Mouse (Mus musculus) MEL (cell line): Measurements from ENCODE around the gene Pld5. TPM values are rescaled to one million over a fixed set of nuclear protein-coding genes. Genes with fewer than 3 reads are reported as not detected.

Experiments
- DNase-seq: peaks from one replicate; pipeline ENCODE4 v3.0.0; 2011; ENCODE audit warnings: low read depth, low spot score
- H3K27ac ChIP-seq: 2 replicates; pipeline ENCODE4 v1.5.1; 2012; ENCODE audit warnings: low read depth, mild to moderate bottlenecking, control low read depth, low read length, moderate library complexity; ENCODE audit not compliant: control insufficient read depth
- H3K27me3 ChIP-seq, 2 experiments: fragments of 150-350 bp in 1 of 2; sonication (generic) in 1 of 2; 2 replicates each; pipeline ENCODE4 v1.6.1; 2012; ENCODE audit warnings: low read length in 2 of 2, mild to moderate bottlenecking in 2 of 2, improper control_type of control experiment in 1 of 2, moderate library complexity in 1 of 2; ENCODE audit not compliant: insufficient read depth in 2 of 2, control insufficient read depth in 1 of 2
- H3K36me3 ChIP-seq, 2 experiments: 2 replicates each; pipeline ENCODE4 v1.6.1; 2012 to 2014; ENCODE audit warnings: low read length in 2 of 2, improper control_type of control experiment in 1 of 2, inconsistent platforms in 1 of 2, mild to moderate bottlenecking in 1 of 2; ENCODE audit not compliant: insufficient read depth in 2 of 2, control insufficient read depth in 1 of 2
- H3K4me1 ChIP-seq, 2 experiments: fragments of 150-350 bp in 1 of 2; sonication (generic) in 1 of 2; 2 replicates each; pipeline ENCODE4 v1.6.1; 2012; ENCODE audit warnings: low read length in 2 of 2, improper control_type of control experiment in 1 of 2, mild to moderate bottlenecking in 1 of 2; ENCODE audit not compliant: insufficient read depth in 2 of 2, control insufficient read depth in 1 of 2
- H3K4me3 ChIP-seq, 2 experiments: fragments of 150-350 bp in 1 of 2; sonication (generic) in 1 of 2; 2 replicates each; pipeline ENCODE4 v1.5.1; 2012; ENCODE audit warnings: low read depth in 2 of 2, low read length in 2 of 2, mild to moderate bottlenecking in 2 of 2, moderate library complexity in 2 of 2, control low read depth in 1 of 2, improper control_type of control experiment in 1 of 2; ENCODE audit not compliant: control insufficient read depth in 1 of 2, insufficient read depth in 1 of 2
- H3K79me2 ChIP-seq: 2 replicates; pipeline ENCODE4 v1.6.1; 2012; ENCODE audit warnings: mild to moderate bottlenecking, low read length, moderate library complexity; ENCODE audit not compliant: control insufficient read depth, poor library complexity, insufficient read depth
- H3K9ac ChIP-seq: 2 replicates; pipeline ENCODE4 v1.6.1; 2012; ENCODE audit warnings: low read depth, mild to moderate bottlenecking, control low read depth, low read length, moderate library complexity; ENCODE audit not compliant: control insufficient read depth, poor library complexity, severe bottlenecking
- H3K9me3 ChIP-seq: fragments of 150-350 bp; sonication (generic); replicated peaks from 2 replicates; pipeline ENCODE4 v1.6.1; 2012; ENCODE audit warnings: mild to moderate bottlenecking, low read length, improper control_type of control experiment, moderate library complexity; ENCODE audit not compliant: insufficient read depth
- CHD1 ChIP-seq: IDR thresholded peaks from 2 replicates; pipeline ENCODE4 v1.6.1; 2012; ENCODE audit warnings: low read depth, mild to moderate bottlenecking, inconsistent platforms, low read length, improper control_type of control experiment
- ELF1 ChIP-seq: IDR thresholded peaks from 2 replicates; pipeline ENCODE4 v1.6.1; 2014; ENCODE audit warnings: low read depth, mild to moderate bottlenecking, inconsistent platforms, low read length, improper control_type of control experiment, moderate library complexity
- GATA1 ChIP-seq: IDR thresholded peaks from 2 replicates; pipeline ENCODE4 v1.6.1; 2011; ENCODE audit warnings: low read depth, low read length, improper control_type of control experiment
- JUND ChIP-seq: IDR thresholded peaks from 2 replicates; pipeline ENCODE4 v1.6.1; 2011; ENCODE audit warnings: low read depth, mild to moderate bottlenecking, improper control_type of control experiment, low read length
- MAFK ChIP-seq: IDR thresholded peaks from 2 replicates; pipeline ENCODE4 v1.6.1; 2011; ENCODE audit warnings: low read depth, mild to moderate bottlenecking, low read length, improper control_type of control experiment, borderline replicate concordance
- MXI1 ChIP-seq: IDR thresholded peaks from 2 replicates; pipeline ENCODE4 v1.6.1; 2011; ENCODE audit warnings: mild to moderate bottlenecking, low read depth, low read length, improper control_type of control experiment
- NELFE ChIP-seq: IDR thresholded peaks from 2 replicates; pipeline ENCODE4 v1.6.1; 2011; ENCODE audit warnings: low read depth, low read length, improper control_type of control experiment
- RAD21 ChIP-seq: IDR thresholded peaks from 2 replicates; pipeline ENCODE4 v1.6.1; 2011; ENCODE audit warnings: mild to moderate bottlenecking, low read depth, low read length, improper control_type of control experiment
- SMC3 ChIP-seq: IDR thresholded peaks from 2 replicates; pipeline ENCODE4 v1.6.1; 2011; ENCODE audit warnings: low read depth, low read length, improper control_type of control experiment
- UBTF ChIP-seq: IDR thresholded peaks from 2 replicates; pipeline ENCODE4 v1.6.1; 2012; ENCODE audit warnings: low read depth, mild to moderate bottlenecking, inconsistent platforms, low read length, improper control_type of control experiment, moderate library complexity, borderline replicate concordance; ENCODE audit not compliant: insufficient read depth
- USF1 ChIP-seq: IDR thresholded peaks from 2 replicates; pipeline ENCODE4 v1.6.1; 2014; ENCODE audit warnings: low read depth, mild to moderate bottlenecking, inconsistent platforms, low read length, improper control_type of control experiment, moderate library complexity
- ZC3H11A ChIP-seq: IDR thresholded peaks from 2 replicates; pipeline ENCODE4 v1.6.1; 2012; ENCODE audit warnings: low read depth, mild to moderate bottlenecking, inconsistent platforms, low read length, improper control_type of control experiment
- ZMIZ1 ChIP-seq: IDR thresholded peaks from 2 replicates; pipeline ENCODE4 v1.6.1; 2012; ENCODE audit warnings: low read depth, mild to moderate bottlenecking, inconsistent platforms, low read length, improper control_type of control experiment, moderate library complexity
- polyA plus RNA-seq, 2 experiments: library from polyadenylated mRNA; stranded (reverse) in 1 of 2; unstranded in 1 of 2; fragments of >175 nt in 1 of 2; fragments of >200 nt in 1 of 2; gene quantifications; 2 replicates each; pipeline versions ENCODE4 v1.2.1 to v1.2.4; 2012; ENCODE audit warnings: low replicate concordance in 2 of 2, low read depth in 1 of 2; ENCODE audit not compliant: insufficient read length in 2 of 2, insufficient read depth in 1 of 2, missing spikeins in 1 of 2
- total RNA-seq: library from RNA; depleted of rRNA; stranded (reverse); fragments of 300-350 nt; gene quantifications from 2 replicates; pipeline ENCODE4 v1.2.3, GENCODE M21; 2012

Gene Pld5
- total and polyA plus RNA-seq, 3 experiments: 0.01 TPM; not detected in 2

DNA sequence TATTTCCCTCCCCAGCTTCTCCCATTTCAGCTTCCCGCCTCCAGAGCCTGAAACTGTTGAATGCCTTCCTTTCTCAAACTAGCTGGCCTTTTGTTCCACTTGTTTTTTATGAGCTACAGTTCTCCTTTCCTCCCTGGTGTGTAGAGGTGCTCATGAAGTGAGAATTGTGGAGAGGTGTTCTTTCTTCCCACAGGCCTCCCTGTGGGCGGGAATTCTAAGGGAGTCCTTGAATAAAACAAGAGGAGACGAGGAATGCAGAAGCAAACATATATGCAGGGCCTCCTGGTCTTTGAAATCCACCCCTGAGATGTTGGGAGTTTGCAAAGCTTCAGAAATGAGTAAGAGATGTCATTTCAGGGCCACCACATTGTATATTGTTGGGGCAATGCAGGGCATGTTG, 235.2 kb downstream of the Pld5 start:
- H3K9ac ChIP-seq: no peak overlapping the region
- no peak overlapping the region for H3K27ac ChIP-seq
- H3K27me3 ChIP-seq: no peaks in the 10 kb centered on the region; a peak in 1 of 4 replicates
- H3K79me2 ChIP-seq: no peaks in the 10 kb centered on the region
- H3K9me3 ChIP-seq: no peaks in the 10 kb centered on the region
- DNase-seq: no peak
- H3K4me1 ChIP-seq: no peaks in the 10 kb centered on the region
- no peak overlapping the region for H3K4me3 ChIP-seq
- TF ChIP-seq ELF1 (no peak), GATA1 (no peak), MXI1 (no peak), MAFK (no peak)
- H3K36me3 ChIP-seq: no peaks in the 10 kb centered on the region

DNA sequence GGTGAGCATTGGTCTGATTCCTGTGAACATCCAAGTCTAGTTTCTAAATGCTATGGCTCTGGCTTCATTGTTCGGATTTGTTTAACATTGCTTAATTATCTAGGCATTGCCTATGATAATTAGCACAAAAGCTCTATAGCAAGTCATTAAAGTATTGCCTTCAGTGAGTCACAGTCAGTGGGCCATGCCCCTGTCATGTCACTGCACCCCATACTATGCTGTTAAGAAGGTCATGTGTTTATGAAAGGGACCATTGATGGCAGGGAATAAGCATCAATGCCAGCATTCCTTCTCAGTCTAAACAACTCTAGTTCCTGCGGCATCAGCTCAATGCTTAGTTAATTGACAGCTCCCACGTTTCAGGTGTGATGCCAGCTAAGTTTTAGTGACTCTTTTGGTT, 239.1 kb downstream of the Pld5 start:
- H3K79me2 ChIP-seq: no peaks in the 10 kb centered on the region
- no peaks in the 10 kb centered on the region for H3K36me3 ChIP-seq
- no peak overlapping the region for H3K4me3 ChIP-seq
- no peak overlapping the region for H3K27ac ChIP-seq
- H3K9ac ChIP-seq: no peak overlapping the region
- DNase-seq: no peak
- H3K4me1 ChIP-seq: no peaks in the 10 kb centered on the region
- no peaks in the 10 kb centered on the region for H3K9me3 ChIP-seq
- H3K27me3 ChIP-seq: no peaks in the 10 kb centered on the region; a peak in 1 of 4 replicates
- no peak for TF ChIP-seq ZMIZ1
- no peak for TF ChIP-seq UBTF
- no peak for TF ChIP-seq RAD21
- no peak for TF ChIP-seq JUND
- TF ChIP-seq USF1: no peak

DNA sequence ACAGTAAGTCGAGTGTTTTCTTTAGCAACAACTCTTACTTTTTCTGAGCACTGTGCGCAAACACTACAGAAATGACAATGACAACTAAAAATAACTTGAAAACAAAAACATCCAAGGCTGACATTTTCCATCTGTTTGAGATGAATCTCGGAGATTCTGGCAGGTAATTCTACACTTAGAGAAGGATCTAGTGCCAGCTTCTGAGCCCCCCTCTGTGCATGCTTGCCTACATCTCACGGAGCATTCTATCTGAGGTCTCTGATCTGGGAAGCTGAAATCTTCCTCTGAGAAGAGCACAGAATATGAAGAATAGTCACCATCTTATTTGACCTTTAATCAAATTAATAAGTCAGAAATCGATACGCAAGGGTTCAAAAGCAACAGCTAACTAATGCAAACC, 240.4 kb downstream of the Pld5 start:
- Histone ChIP-seq H3K27ac (no peak overlapping the region), H3K36me3 (no peaks in the 10 kb centered on the region), H3K27me3 (no peaks in the 10 kb centered on the region; a peak in 1 of 4 replicates), H3K79me2 (no peaks in the 10 kb centered on the region), H3K4me3 (no peak overlapping the region), H3K9me3 (no peaks in the 10 kb centered on the region), H3K4me1 (no peaks in the 10 kb centered on the region), H3K9ac (no peak overlapping the region)
- TF ChIP-seq SMC3: no peak
- TF ChIP-seq CHD1: no peak
- no peak for TF ChIP-seq NELFE
- no peak for TF ChIP-seq ZC3H11A
- no peak for DNase-seq
